Mouse (Mus musculus): Measurements from ENCODE around the gene Tor1aip1. TPM values are rescaled to one million over a fixed set of nuclear protein-coding genes. Genes with fewer than 3 reads are reported as not detected.
A peak's percentile ranks its signal among the peaks of the same experiment; 100 is the strongest.

Tor1aip1 gene
- polyA plus RNA-seq, 1 experiment: 16.5 TPM

DNA sequence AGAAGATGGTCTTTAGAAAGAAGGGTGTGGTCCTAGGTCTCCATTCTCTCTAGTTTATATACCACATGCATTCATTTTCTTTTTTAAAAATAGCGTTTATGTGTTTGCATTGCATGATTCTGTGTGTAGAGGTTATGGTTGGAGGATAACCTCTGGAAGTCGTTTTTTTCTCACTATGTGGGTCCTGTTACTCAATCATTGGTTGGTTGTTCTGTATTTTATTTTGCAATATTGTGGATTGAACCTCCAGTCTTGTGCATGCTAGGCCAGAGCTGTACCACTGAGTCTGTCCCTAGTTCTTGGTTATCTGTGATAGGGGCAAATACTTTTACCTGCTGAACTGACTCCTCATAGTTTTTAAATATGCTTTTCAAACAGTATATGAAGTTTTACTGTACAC is 21.9 kb upstream of the Tor1aip1 start:
- TF ChIP-seq CEBPB (IDR thresholded peaks at IDR 0.05; ENCODE audit: low read depth): no peak
- no peak for TF ChIP-seq MYOD1 (IDR thresholded peaks at IDR 0.05; ENCODE audit: control insufficient read depth, insufficient read length, low read depth)
- TF ChIP-seq MAX (IDR thresholded peaks at IDR 0.05): no peak

DNA sequence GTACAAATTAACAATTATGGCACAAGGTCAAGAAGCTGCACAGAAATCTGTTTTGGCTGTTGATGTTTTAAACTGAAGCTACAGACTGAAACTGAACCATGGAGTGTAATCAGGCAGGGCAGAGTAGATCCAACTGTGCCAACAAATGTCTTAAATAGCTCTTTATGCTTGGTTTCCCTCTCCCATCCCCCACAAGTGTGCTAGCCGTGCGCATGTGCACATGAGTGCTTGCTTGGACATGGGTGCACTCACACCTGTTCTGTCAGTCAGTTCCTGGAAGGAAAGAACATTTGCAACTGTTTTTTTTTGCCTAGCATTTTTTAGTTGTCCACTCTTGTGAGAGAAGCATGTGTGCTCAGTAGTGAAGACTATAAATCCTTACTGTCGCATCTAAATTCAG is 10.4 kb upstream of the Tor1aip1 start:
- Histone ChIP-seq H3K79me2 (ENCODE audit: control insufficient read depth, insufficient read depth) (peaks cover 100% of the 10 kb centered on the region), H3ac (ENCODE audit: control insufficient read depth, insufficient read length, low read depth) (no peak overlapping the region), H3K4me3 (ENCODE audit: insufficient read depth, poor library complexity, severe bottlenecking) (no peak overlapping the region), H3K79me3 (ENCODE audit: low read depth) (peaks cover 74% of the 10 kb centered on the region), H3K36me3 (ENCODE audit: control insufficient read depth, insufficient read depth) (peaks cover 81% of the 10 kb centered on the region), H3K27me3 (ENCODE audit: control insufficient read depth, insufficient read depth, insufficient read length) (no peaks in the 10 kb centered on the region)
- TF ChIP-seq MYOD1 (IDR thresholded peaks at IDR 0.05; ENCODE audit: control insufficient read depth, insufficient read length, low read depth) (peak; percentile 72), CTCF (IDR thresholded peaks at IDR 0.05; ENCODE audit: control insufficient read depth, insufficient read depth, insufficient read length) (no peak)

More for the DNA sequence above, 21.9 kb upstream of the Tor1aip1 start:
- peaks cover 27% of the 10 kb centered on the region for H3K36me3 ChIP-seq (ENCODE audit: control insufficient read depth, insufficient read depth)
- H3K4me3 ChIP-seq (ENCODE audit: insufficient read depth, poor library complexity, severe bottlenecking): no peak overlapping the region
- H3K79me3 ChIP-seq (ENCODE audit: low read depth): peaks cover 2% of the 10 kb centered on the region
- no peak overlapping the region for H3ac ChIP-seq (ENCODE audit: control insufficient read depth, insufficient read length, low read depth)
- no peaks in the 10 kb centered on the region for H3K27me3 ChIP-seq (ENCODE audit: control insufficient read depth, insufficient read depth, insufficient read length)
- H3K79me2 ChIP-seq (ENCODE audit: control insufficient read depth, insufficient read depth): no peaks in the 10 kb centered on the region

DNA sequence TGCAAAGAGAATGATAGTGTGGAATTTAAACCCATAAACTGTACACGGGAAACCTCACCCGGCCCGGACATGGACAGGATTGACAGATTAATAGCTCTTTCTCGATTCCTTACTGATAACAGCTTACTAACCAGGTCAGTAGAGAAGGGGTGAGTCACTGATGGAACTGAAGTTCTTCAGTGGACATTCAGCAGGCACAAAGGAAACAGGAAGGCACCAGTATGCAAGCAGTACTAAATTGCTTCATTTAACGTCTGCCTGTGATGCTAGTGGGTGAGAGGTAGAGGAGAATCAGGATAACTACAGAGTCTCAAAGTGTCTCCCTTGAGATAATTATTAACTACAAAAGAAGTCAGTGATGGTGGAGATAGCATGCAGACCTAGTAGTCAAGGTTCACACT is 7.9 kb upstream of the Tor1aip1 start:
- H3ac ChIP-seq (ENCODE audit: control insufficient read depth, insufficient read length, low read depth): no peak overlapping the region
- H3K36me3 ChIP-seq (ENCODE audit: control insufficient read depth, insufficient read depth): peaks cover 64% of the 10 kb centered on the region
- no peaks in the 10 kb centered on the region for H3K27me3 ChIP-seq (ENCODE audit: control insufficient read depth, insufficient read depth, insufficient read length)
- peaks cover 99% of the 10 kb centered on the region for H3K79me2 ChIP-seq (ENCODE audit: control insufficient read depth, insufficient read depth)
- H3K79me3 ChIP-seq (ENCODE audit: low read depth): peaks cover 83% of the 10 kb centered on the region
- no peak for TF ChIP-seq MYOG (IDR thresholded peaks at IDR 0.05; ENCODE audit: control insufficient read depth, extremely low read depth, insufficient read length)
- no peak for TF ChIP-seq CTCF (IDR thresholded peaks at IDR 0.05; ENCODE audit: control insufficient read depth, insufficient read depth, insufficient read length)
- no peak for TF ChIP-seq MYOD1 (IDR thresholded peaks at IDR 0.05; ENCODE audit: control insufficient read depth, insufficient read length, low read depth)
- no peak for TF ChIP-seq CEBPB (IDR thresholded peaks at IDR 0.05; ENCODE audit: low read depth)
- no peak for TF ChIP-seq FOSL1 (IDR thresholded peaks at IDR 0.05; ENCODE audit: insufficient read depth, low read length, poor library complexity, severe bottlenecking)
- TF ChIP-seq USF1 (IDR thresholded peaks at IDR 0.05; ENCODE audit: low read depth): no peak
- TF ChIP-seq MAX (IDR thresholded peaks at IDR 0.05): no peak
- no peak overlapping the region for H3K4me3 ChIP-seq (ENCODE audit: insufficient read depth, poor library complexity, severe bottlenecking)

DNA sequence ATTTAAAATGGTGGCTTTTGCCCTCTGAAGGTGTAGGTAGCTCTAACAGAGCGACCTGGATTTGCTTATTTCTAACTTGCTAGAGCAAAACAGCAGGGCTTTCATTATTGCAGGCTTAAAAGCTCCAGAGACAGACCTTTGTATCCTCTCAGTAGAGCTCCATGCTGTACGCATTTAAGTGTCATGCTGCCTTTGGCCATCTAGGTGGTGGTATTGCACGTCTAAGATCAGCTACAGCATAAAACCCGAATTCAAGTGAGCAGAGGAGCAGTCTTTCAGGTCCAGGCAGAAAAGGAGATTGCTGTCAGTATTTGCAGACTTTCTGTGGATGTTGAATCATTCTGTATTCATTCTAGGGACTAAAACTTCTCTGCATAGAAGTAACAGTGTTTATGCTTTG is 6.7 kb upstream of the Tor1aip1 start:
- no peaks in the 10 kb centered on the region for H3K27me3 ChIP-seq (ENCODE audit: control insufficient read depth, insufficient read depth, insufficient read length)
- no peak overlapping the region for H3K4me3 ChIP-seq (ENCODE audit: insufficient read depth, poor library complexity, severe bottlenecking)
- H3K79me3 ChIP-seq (ENCODE audit: low read depth): peaks cover 84% of the 10 kb centered on the region
- peaks cover 52% of the 10 kb centered on the region for H3K36me3 ChIP-seq (ENCODE audit: control insufficient read depth, insufficient read depth)
- TF ChIP-seq MAX (IDR thresholded peaks at IDR 0.05) (no peak), CTCF (IDR thresholded peaks at IDR 0.05; ENCODE audit: control insufficient read depth, insufficient read depth, insufficient read length) (peak; percentile 25)
- no peak overlapping the region for H3ac ChIP-seq (ENCODE audit: control insufficient read depth, insufficient read length, low read depth)
- H3K79me2 ChIP-seq (ENCODE audit: control insufficient read depth, insufficient read depth): peaks cover 99% of the 10 kb centered on the region

DNA sequence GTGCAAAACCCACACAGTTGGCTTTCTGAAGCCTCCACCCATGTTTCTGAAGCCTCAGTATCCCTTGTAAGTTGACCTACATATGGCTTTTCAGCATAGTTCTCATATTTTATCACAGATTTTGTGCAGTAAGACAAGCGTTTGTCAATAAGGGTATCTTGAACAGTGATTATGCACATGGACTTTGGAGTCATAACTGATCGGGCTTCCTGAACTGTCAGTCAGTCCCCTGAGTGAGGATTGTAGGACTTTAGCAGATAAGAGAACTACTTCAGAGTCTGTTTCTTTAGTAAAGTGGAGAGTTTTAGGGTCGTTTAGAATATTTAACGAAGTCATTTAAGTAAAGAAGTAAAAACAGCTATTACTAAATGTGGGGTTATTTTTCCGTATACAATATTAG is 6.2 kb upstream of the Tor1aip1 start:
- Histone ChIP-seq H3ac (ENCODE audit: control insufficient read depth, insufficient read length, low read depth) (no peak overlapping the region), H3K79me3 (ENCODE audit: low read depth) (peaks cover 84% of the 10 kb centered on the region), H3K79me2 (ENCODE audit: control insufficient read depth, insufficient read depth) (peaks cover 99% of the 10 kb centered on the region), H3K36me3 (ENCODE audit: control insufficient read depth, insufficient read depth) (peaks cover 47% of the 10 kb centered on the region), H3K4me3 (ENCODE audit: insufficient read depth, poor library complexity, severe bottlenecking) (no peak overlapping the region), H3K27me3 (ENCODE audit: control insufficient read depth, insufficient read depth, insufficient read length) (no peaks in the 10 kb centered on the region)
- TF ChIP-seq CTCF (IDR thresholded peaks at IDR 0.05; ENCODE audit: control insufficient read depth, insufficient read depth, insufficient read length) (no peak), USF1 (IDR thresholded peaks at IDR 0.05; ENCODE audit: low read depth) (no peak), FOSL1 (IDR thresholded peaks at IDR 0.05; ENCODE audit: insufficient read depth, low read length, poor library complexity, severe bottlenecking) (no peak), CEBPB (IDR thresholded peaks at IDR 0.05; ENCODE audit: low read depth) (no peak), MYOD1 (IDR thresholded peaks at IDR 0.05; ENCODE audit: control insufficient read depth, insufficient read length, low read depth) (no peak), MAX (IDR thresholded peaks at IDR 0.05) (no peak), MYOG (IDR thresholded peaks at IDR 0.05; ENCODE audit: control insufficient read depth, extremely low read depth, insufficient read length) (no peak)

DNA sequence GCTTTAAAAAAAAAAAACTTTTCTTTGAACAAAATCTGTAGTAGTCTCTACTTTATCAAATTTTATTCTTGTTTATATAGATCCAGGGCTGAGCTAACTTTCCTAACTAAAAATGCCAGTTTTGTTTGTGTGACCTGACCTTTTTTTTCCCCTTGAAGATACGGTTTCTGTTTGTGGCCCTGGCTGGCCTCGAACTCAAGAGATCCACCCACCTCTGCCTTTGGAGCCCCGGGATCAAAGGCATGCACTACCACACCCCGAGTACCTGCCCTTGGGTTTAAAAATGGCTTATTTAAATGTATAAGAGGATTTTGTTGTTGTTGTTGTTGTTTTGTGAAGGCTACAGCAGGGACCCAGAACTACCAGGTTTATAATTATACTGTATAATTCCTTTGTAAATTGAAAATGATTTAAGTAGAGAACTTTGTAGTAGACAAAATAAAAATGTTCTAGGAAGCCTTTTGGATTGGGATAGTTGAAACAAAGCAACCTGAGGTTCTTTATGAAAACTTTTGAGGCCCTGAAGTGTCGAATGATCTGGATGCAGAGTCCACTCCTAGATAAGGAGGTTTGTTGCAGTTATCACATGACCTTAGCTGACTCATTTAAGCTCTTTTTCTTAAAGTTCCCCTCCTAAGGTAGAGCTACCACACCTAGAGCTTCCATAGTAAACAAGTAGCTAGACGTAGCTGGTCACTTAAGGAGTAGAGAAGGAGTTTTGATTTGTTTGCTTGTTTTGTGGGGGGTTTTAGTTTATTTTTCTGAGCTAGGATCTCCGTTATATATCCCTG is 5.4 kb upstream of the Tor1aip1 start:
- Histone ChIP-seq H3K4me3 (ENCODE audit: insufficient read depth, poor library complexity, severe bottlenecking) (peak overlapping the region; percentile 47), H3K27me3 (ENCODE audit: control insufficient read depth, insufficient read depth, insufficient read length) (no peaks in the 10 kb centered on the region), H3K79me2 (ENCODE audit: control insufficient read depth, insufficient read depth) (peaks cover 99% of the 10 kb centered on the region), H3K79me3 (ENCODE audit: low read depth) (peaks cover 81% of the 10 kb centered on the region), H3K36me3 (ENCODE audit: control insufficient read depth, insufficient read depth) (peaks cover 41% of the 10 kb centered on the region), H3ac (ENCODE audit: control insufficient read depth, insufficient read length, low read depth) (no peak overlapping the region)
- TF ChIP-seq CTCF (IDR thresholded peaks at IDR 0.05; ENCODE audit: control insufficient read depth, insufficient read depth, insufficient read length) (no peak), MAX (IDR thresholded peaks at IDR 0.05) (no peak), FOSL1 (IDR thresholded peaks at IDR 0.05; ENCODE audit: insufficient read depth, low read length, poor library complexity, severe bottlenecking) (no peak), MYOG (IDR thresholded peaks at IDR 0.05; ENCODE audit: control insufficient read depth, extremely low read depth, insufficient read length) (no peak), MYOD1 (IDR thresholded peaks at IDR 0.05; ENCODE audit: control insufficient read depth, insufficient read length, low read depth) (no peak), USF1 (IDR thresholded peaks at IDR 0.05; ENCODE audit: low read depth) (no peak), CEBPB (IDR thresholded peaks at IDR 0.05; ENCODE audit: low read depth) (no peak)
